Mouse (Mus musculus) cerebellum, postnatal 14 days (tissue): ENCODE measurements around the gene Hpca.

Experiments used
- DNase-seq, 2 experiments: peaks; one replicate each; pipeline ENCODE4 v3.0.0; 2021; ENCODE audit warnings: mixed read lengths in 2 of 2

The Hpca gene

GRCm38 (mm10) chr4:129121569-129122086, at the start of gene Hpca:
TSS of gene Hpca (minus strand) at chr4:129122036.
- peak in 1 of 2 experiments; percentile 33 for DNase-seq

- peak in 1 of 2 experiments; percentile 66 for DNase-seq
Observed at GRCm38 (mm10) chr4:129161581-129162255, 39.9 kb upstream of the Hpca start.

- no peak for DNase-seq
Observed at GRCm38 (mm10) chr4:129161076-129161475, 39.2 kb upstream of the Hpca start.

- DNase-seq = no peak
Observed at GRCm38 (mm10) chr4:129158549-129158948, 36.7 kb upstream of the Hpca start.

GRCm38 (mm10) chr4:129157541-129157940, 35.7 kb upstream of the Hpca start:
- no peak for DNase-seq

GRCm38 (mm10) chr4:129151276-129151811, 29.5 kb upstream of the Hpca start:
- DNase-seq = no peak

GRCm38 (mm10) chr4:129149321-129149720, 27.5 kb upstream of the Hpca start:
- no peak for DNase-seq

- no peak for DNase-seq
Observed at GRCm38 (mm10) chr4:129147552-129148103, 25.8 kb upstream of the Hpca start.

GRCm38 (mm10) chr4:129146392-129146791, 24.6 kb upstream of the Hpca start:
- DNase-seq = no peak

GRCm38 (mm10) chr4:129145943-129146342, 24.1 kb upstream of the Hpca start:
- DNase-seq = no peak

- DNase-seq = no peak
Observed at GRCm38 (mm10) chr4:129145411-129145810, 23.6 kb upstream of the Hpca start.

- peak; percentile 92 to 95 for DNase-seq
Observed at GRCm38 (mm10) chr4:129144401-129145367, 22.8 kb upstream of the Hpca start.

GRCm38 (mm10) chr4:129143509-129143908, 21.7 kb upstream of the Hpca start:
- no peak for DNase-seq

GRCm38 (mm10) chr4:129142439-129143045, 20.7 kb upstream of the Hpca start:
- no peak for DNase-seq

- DNase-seq = peak; percentile 65 to 77
Observed at GRCm38 (mm10) chr4:129141560-129142438, 20.0 kb upstream of the Hpca start.

- no peak for DNase-seq
Observed at GRCm38 (mm10) chr4:129140808-129141207, 19.0 kb upstream of the Hpca start.

GRCm38 (mm10) chr4:129139642-129140041, 17.8 kb upstream of the Hpca start:
- DNase-seq = no peak

GRCm38 (mm10) chr4:129137392-129138321, 15.8 kb upstream of the Hpca start:
- no peak for DNase-seq

- peak; percentile 62 to 66 for DNase-seq
Observed at GRCm38 (mm10) chr4:129136579-129137391, 14.9 kb upstream of the Hpca start, which contains the start of gene Fndc5. TSS of gene Fndc5 (plus strand) at chr4:129136999.
